Mouse (Mus musculus) forelimb bud, embryonic 11.5 days (tissue): ENCODE measurements at regions not wholly inside any gene's neighbourhood (a gene's known extent, or its start where the extent isn't known, plus 50 kb on each side); places are given as distances from the start of the nearest gene placed in this dataset.
A peak's percentile ranks its signal among the peaks of the same experiment; 100 is the strongest.
"Not testable (repeated sequence)": the region's sequence is repeated elsewhere in the genome, so short reads cannot be mapped to it uniquely, and the experiment has no call there.

ENCODE experiments used
- DNase-seq: peaks from one replicate; pipeline ENCODE4 v3.0.0-alpha.2; 2012; ENCODE audit warnings: low read depth, low spot score

- no peak for DNase-seq
Measured at GRCm38 (mm10) chr2:15273446-15273845, 218.6 kb upstream of the Nsun6 start.

- peak; percentile 24 for DNase-seq
Measured at GRCm38 (mm10) chr2:15260486-15261165, 205.8 kb upstream of the Nsun6 start.

- not testable (repeated sequence) for DNase-seq
Measured at GRCm38 (mm10) chr2:15242276-15242675, 187.4 kb upstream of the Nsun6 start.

GRCm38 (mm10) chr2:15221910-15222309, 167.0 kb upstream of the Nsun6 start:
- DNase-seq = no peak

- DNase-seq = no peak
Measured at GRCm38 (mm10) chr2:15188091-15188490, 133.2 kb upstream of the Nsun6 start.

- no peak for DNase-seq
Measured at GRCm38 (mm10) chr2:15181000-15181399, 126.1 kb upstream of the Nsun6 start.

- no peak for DNase-seq
Measured at GRCm38 (mm10) chr2:15166435-15167024, 111.7 kb upstream of the Nsun6 start.

- no peak for DNase-seq
Measured at GRCm38 (mm10) chr2:15165830-15166229, 111.0 kb upstream of the Nsun6 start.

GRCm38 (mm10) chr2:15163732-15164418, 109.0 kb upstream of the Nsun6 start:
- DNase-seq = no peak

- peak; percentile 7 for DNase-seq
Measured at GRCm38 (mm10) chr2:15161831-15162230, 107.0 kb upstream of the Nsun6 start.

GRCm38 (mm10) chr2:15157622-15158021, 102.8 kb upstream of the Nsun6 start:
- DNase-seq = no peak

GRCm38 (mm10) chr2:15150823-15151222, 96.0 kb upstream of the Nsun6 start:
- DNase-seq = no peak

GRCm38 (mm10) chr2:15148381-15148780, 93.5 kb upstream of the Nsun6 start:
- no peak for DNase-seq

- no peak for DNase-seq
Measured at GRCm38 (mm10) chr2:15146986-15147385, 92.1 kb upstream of the Nsun6 start.

GRCm38 (mm10) chr2:15146414-15146813, 91.5 kb upstream of the Nsun6 start:
- DNase-seq = no peak

GRCm38 (mm10) chr2:15144781-15145180, 89.9 kb upstream of the Nsun6 start:
- DNase-seq = no peak

- DNase-seq = no peak
Measured at GRCm38 (mm10) chr2:15139877-15140276, 85.0 kb upstream of the Nsun6 start.
